Mouse (Mus musculus): ENCODE measurements around the gene Kank3.
"Not testable (repeated sequence)": the region's sequence is repeated elsewhere in the genome, so short reads cannot be mapped to it uniquely, and the experiment has no call there.

Gene Kank3

GRCm38 (mm10) chr17:33807181-33807888 is 3.0 kb upstream of the Kank3 start:
- no peak for DNase-seq (ENCODE audit: low read depth, low spot score)

DNA sequence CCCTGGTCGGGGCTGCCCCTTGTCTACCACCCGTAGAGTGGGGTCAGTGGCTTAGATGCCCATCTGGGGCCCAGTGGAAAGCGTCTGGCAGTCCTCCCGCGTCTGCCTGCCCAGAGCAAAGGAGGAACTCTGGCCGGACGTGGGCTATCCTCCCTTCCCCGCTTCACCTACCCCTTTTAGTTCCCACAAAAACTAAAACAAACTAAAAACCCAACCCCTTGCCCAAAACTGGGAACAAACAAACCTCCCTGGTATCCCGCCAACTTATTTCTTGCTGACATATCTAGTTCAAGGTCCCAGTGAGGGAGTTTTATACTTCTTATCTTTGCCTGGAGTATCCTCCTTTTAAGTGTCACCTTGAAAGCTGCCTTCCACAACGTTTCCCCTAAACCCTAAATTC is 2.1 kb upstream of the Kank3 start:
- DNase-seq (ENCODE audit: low read depth, low spot score): no peak

- DNase-seq (ENCODE audit: low read depth, low spot score): no peak
Observed at GRCm38 (mm10) chr17:33811142-33811516, 810 bp downstream of the Kank3 start.

- DNase-seq (ENCODE audit: low read depth, low spot score): no peak
Observed at GRCm38 (mm10) chr17:33812475-33812874, 2.2 kb downstream of the Kank3 start.

DNA sequence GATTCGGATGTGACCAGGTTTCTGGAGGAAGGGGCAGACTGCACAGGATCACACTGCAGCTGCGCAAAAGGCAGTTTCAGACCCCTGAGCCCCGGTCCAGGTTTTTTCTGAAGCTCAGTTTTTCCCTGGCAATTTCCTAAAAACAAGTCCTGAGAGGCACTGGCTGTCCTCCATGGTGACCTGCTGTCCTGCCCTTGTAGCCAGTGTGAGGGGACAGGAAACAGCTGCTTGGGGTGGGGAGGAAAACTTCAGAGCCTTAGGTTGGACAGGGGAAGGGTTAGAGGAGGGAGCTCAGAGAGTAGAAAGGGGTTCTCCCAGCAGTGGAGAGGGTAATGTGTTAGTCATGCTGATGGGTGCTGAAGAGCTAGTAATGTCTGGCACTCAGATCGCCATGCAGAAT is 2.7 kb downstream of the Kank3 start:
- DNase-seq (ENCODE audit: low read depth, low spot score): no peak

DNA sequence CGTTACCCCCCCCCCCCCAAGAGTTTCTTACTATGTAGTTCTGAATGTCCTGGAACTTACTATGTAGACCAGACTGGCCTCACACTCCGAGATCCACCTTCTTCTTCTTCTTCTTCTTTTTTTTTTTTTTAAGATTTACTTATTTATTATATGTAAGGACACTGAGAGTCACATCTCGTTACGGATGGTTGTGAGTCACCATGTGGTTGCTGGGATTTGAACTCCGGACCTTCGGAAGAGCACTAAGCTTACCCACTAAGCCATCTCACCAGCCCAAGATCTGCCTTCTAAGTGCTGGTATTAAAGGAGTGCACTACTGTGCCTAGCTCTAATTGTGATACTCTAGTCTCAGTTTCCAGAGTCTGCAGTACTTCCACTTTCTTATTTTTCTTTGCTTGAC is 5.1 kb downstream of the Kank3 start:
- DNase-seq (ENCODE audit: low read depth, low spot score): no peak

DNA sequence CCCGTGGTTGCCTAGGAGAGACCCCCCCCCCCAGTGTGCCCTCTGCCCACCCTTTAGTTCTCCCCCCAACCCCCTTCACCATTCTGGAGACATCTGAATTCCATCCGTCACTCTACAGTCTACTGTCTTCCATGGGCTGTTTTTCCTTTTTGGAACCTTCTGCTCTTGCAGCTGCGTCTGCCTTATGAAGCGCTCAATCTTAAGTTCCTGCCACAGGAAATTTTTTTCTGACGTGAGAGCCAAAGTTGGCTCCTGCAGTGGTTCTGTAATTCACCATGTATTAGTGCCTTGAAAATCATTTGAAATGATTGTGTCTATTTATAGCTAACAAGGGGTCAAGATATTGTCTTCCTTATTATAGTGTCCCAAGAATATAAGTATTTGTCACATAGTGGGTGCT is 6.3 kb downstream of the Kank3 start:
- no peak for DNase-seq (ENCODE audit: low read depth, low spot score)

DNA sequence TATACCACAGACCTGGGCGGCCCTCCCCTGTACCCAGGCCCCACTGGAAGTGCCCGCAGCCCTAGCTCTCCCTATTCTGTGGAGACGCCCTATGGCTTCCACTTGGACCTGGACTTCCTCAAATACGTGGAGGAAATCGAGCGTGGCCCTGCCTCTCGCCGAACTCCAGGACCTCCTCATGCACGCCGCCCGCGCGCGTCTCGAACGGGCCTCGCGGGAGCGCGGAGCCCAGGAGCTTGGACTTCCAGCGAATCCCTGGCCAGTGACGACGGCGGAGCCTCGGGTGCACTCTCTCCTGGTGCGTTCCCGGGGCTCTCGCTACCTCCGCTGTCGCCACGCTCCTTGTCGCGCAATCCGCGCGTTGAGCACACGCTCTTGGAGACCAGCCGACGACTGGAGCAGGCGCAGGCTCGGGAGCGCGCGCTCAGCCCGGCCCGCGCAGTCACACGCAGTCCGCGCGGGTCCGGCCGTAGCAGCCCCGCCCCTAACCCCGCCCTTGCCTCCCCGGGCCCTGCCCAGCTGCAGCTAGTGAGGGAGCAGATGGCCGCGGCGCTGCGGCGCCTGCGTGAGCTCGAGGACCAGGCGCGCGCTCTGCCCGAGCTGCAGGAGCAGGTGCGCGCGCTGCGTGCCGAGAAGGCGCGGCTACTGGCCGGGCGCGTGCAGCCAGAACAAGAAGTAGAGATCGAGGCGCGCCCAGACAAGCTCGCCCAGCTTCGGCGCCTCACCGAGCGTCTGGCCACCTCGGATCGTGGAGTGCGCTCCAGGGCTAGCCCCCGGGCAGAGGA is 7.1 kb downstream of the Kank3 start:
- peak; percentile 89 for DNase-seq (ENCODE audit: low read depth, low spot score)

DNA sequence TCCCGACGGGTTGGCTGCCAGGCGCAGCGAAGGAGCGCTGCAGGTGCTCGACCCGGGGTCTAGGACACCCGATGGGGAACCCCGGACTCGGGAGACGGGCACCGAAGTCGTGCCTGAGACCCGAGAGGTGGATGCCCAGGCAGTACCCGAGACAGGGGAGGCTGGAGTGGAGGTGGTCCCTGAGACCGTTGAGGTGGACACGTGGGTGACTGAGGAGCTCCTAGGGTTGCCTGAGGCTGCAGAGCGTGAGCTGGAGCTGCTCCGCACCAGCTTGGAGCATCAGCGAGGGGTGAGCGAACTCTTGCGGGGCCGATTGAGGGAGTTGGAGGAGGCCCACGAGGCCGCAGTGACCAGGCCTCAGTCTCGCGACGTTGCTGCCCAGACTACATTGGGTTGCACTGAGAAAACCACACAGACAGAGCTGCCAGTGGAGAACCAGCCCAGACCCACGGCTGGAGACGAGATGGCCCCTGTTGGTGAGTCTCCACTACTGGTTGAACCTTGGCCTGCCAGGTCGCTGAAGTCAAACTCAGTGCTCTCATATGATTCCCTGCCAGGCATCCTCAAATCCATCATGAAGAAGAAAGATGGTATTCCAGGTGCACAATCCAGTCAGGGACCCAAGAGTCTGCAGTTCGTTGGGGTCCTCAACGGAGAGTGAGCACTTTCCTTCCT is 7.8 kb downstream of the Kank3 start:
- no peak for DNase-seq (ENCODE audit: low read depth, low spot score)

DNA sequence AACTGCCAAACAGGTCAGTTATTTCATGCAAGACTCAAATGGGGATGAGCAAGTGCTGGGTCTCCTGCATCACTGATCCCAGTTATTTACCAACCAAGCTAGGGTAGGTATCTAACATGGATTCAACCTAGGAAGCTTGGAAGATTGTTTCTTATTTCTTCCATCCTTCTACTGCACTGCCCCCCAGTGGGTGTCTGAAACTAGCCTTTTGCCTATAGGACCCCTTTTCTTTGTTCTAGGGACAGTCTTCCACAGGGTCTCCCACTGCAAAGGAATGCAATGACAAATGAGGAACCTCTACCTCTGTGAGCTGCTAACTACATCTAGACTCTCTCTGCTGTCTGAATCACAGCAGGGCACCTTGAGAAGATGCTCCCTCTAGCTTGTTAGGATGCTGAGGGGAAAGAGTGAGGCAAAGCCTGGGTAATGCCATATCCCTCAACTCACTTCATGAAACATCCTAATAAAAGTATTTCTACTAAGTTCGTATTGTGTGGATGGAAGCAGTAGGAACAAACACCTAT is 12.2 kb downstream of the Kank3 start:
- DNase-seq (ENCODE audit: low read depth, low spot score): no peak

DNA sequence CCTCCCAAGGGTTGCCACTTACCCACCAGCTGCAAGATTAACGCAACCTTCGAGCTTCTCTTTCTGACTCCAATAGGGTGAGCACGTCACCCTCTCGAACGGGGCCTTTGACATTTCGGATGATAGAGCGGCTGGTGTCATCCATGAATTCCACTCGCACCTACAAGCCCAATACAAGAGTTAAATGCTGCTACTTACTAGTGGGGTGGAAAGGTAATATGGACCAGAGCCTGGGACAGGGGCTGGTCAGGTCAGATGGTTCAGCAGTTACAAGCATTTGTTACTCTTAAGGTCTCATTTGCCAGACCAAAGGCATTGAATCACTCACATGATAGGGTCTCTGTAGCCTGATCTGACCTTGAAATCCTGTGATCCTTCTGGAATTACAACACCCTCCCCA is 12.9 kb downstream of the Kank3 start:
- DNase-seq (ENCODE audit: low read depth, low spot score): not testable (repeated sequence)

GRCm38 (mm10) chr17:33824084-33824996 is 14.0 kb downstream of the Kank3 start, which contains the start of the genes Rps28 and Ndufa7:
Gene Rps28 (minus strand): TSS chr17:33824562.
Gene Ndufa7 (plus strand): TSS chr17:33824572.
- peak; percentile 93 for DNase-seq (ENCODE audit: low read depth, low spot score)

- not testable (repeated sequence) for DNase-seq (ENCODE audit: low read depth, low spot score)
Observed at GRCm38 (mm10) chr17:33824997-33825330, 14.6 kb downstream of the Kank3 start.

DNA sequence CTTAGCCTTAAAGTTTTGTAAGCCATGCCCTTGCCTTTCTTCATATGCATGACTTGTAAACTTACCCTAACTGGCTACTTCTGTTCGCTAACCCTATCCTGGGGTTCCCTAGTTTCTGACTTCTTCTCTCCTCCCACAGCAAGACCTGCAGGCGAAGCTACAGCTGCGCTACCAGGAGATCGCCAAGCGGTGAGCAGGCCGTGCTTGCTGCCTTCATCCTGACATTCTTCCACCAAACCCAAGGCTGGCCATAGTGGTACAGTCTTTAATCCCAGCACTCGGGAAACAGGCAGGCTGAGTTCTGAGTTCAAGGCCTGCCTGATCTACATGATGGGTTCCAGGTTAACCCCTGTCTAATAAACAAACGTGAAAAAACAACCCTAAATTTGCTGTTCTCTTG is 15.1 kb downstream of the Kank3 start:
- DNase-seq (ENCODE audit: low read depth, low spot score): no peak

GRCm38 (mm10) chr17:33826850-33827249 is 16.5 kb downstream of the Kank3 start:
- no peak for DNase-seq (ENCODE audit: low read depth, low spot score)

DNA sequence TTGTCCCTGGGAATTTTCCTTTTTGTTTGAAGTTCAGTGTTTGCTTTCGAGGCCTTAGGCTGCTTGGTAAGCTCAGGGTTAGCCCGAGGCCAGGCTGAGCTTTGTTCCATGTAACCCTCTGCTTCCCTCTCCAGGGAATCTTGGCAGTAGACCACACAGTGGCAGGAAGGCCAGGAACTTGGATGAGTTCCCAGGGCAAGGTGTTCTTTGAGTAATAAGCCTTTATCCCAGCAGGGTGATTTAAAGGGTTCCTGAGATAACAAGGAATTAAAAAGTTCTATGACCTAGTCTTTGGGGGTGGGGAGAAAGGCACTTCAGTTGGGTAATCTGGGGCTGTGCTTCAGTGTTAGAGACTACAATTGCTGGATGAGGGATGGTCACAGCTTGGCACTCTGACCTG is 18.6 kb downstream of the Kank3 start:
- DNase-seq (ENCODE audit: low read depth, low spot score): no peak

- no peak for DNase-seq (ENCODE audit: low read depth, low spot score)
Observed at GRCm38 (mm10) chr17:33829561-33829960, 19.2 kb downstream of the Kank3 start.

GRCm38 (mm10) chr17:33842966-33843795 is 32.9 kb downstream of the Kank3 start, which contains the start of gene Cd320:
Gene Cd320 (plus strand): TSS chr17:33843091.
- DNase-seq (ENCODE audit: low read depth, low spot score): peak; percentile 77

- no peak for DNase-seq (ENCODE audit: low read depth, low spot score)
Observed at GRCm38 (mm10) chr17:33844196-33844595, 33.9 kb downstream of the Kank3 start.

- DNase-seq (ENCODE audit: low read depth, low spot score): no peak
Observed at GRCm38 (mm10) chr17:33848139-33848538, 37.8 kb downstream of the Kank3 start.
